Mouse (Mus musculus) erythroid progenitor cell, adult 5-6 weeks (primary cell): ENCODE measurements around the gene Ttl. TPM values are rescaled to one million over a fixed set of nuclear protein-coding genes. Genes with fewer than 3 reads are reported as not detected.
A peak's percentile ranks its signal among the peaks of the same experiment; 100 is the strongest.

Source experiments
- ATAC-seq: replicated peaks from 2 replicates; pipeline ENCODE4 v1.8.0; 2016; ENCODE audit warnings: moderate number of reproducible peaks, mild to moderate bottlenecking, moderate TSS enrichment, inconsistent platforms; ENCODE audit not compliant: poor library complexity, low FRiP score, severe bottlenecking
- total RNA-seq, 2 experiments: library from RNA; stranded (forward) in 1 of 2; stranded (reverse) in 1 of 2; fragments of 150-400 nt in 1 of 2; fragments of 186-747, 209-891 nt in 1 of 2; gene quantifications; 2 replicates each; pipeline versions ENCODE4 v1.2.3 to v1.2.4; 2015 to 2017; ENCODE audit warnings: low replicate concordance in 2 of 2

Ttl gene
- total RNA-seq (2015; ENCODE audit: low replicate concordance) (not detected in 2 replicates), total RNA-seq (2017; ENCODE audit: low replicate concordance) (0.77 and 2.1 TPM in 2 replicates)

DNA sequence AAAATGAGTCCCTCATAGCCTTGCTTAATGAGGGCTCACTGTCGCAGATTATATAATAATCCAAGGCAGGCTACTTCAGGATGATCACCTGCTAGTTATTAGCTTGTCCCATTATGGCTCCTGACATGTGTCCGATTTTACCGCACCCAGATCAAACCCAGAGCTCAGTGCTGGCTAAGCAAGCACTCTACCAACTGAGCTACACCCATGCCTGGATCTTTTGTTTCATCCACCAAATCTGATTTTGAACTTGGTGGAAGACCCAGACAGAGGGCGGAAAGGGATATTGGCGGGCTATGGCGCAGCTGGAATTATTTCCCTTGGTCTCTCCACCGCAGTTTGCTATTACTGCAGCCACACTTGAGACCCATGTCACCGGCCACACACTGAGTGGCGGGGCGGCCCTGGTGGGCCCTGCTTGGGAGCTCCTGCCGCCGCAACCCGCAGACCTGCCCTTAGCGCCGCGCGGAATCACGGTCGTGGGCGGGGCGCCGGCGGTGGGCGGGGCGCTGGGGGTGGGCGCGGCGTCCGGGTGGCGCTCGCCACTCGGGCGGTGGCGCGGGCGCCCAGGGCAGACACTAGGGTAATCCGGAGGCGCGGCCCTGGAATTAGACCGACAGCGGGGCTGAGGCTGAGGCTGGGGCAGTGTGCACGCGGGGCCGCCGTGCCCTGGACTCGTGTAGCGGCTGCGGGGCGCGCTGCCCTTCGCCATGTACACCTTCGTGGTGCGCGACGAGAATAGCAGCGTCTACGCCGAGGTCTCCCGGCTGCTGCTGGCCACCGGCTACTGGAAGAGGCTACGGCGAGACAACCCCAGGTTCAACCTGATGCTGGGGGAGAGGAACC lies at the start of gene Ttl:
TSS of gene Ttl (plus strand) at position 506 of the 846 bp plus-strand sequence.
- ATAC-seq = peak; percentile 78

DNA sequence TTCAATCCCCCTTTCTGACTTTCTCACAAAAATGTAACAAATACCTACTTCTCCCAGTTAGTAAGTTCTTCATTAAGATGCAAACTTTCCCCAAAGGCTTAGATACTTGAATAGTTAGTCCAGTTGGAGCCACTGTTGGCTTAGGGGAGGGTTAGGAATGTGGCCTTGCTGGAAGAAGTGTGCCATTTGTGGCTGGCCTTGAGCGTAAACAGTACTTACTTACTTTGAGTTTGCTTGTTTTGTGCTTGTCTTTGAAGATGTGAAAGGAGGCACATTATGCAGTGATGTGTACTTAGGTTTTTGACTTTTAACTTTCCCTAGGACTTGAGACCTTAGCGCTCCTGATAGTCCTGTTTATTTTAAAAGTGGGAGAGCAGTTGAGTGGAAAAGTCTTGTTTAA lies 45.6 kb upstream of the Ttl start:
- no peak for ATAC-seq

GRCm38 (mm10) chr2:129024820-129025219 lies 40.9 kb upstream of the Ttl start:
- no peak for ATAC-seq

DNA sequence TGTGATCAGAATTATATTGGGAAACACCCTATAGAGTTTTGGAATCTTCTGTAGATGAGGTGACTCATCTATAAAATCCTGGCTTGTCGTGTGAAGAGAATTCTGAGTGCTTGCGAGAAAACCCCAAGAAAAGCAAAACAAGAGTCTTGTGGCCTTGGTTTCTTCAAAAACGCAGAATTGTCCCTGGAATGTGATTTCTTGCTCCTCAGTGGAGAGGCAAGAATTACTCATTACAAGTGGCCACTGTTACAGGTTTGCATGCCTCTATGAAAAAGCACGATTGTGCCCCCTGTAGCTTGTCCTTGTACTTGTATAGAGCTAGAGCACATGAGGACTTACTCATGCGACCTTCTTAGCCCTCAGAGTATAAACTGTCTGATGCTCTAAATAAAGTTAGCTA lies 30.4 kb upstream of the Ttl start:
- ATAC-seq = no peak

DNA sequence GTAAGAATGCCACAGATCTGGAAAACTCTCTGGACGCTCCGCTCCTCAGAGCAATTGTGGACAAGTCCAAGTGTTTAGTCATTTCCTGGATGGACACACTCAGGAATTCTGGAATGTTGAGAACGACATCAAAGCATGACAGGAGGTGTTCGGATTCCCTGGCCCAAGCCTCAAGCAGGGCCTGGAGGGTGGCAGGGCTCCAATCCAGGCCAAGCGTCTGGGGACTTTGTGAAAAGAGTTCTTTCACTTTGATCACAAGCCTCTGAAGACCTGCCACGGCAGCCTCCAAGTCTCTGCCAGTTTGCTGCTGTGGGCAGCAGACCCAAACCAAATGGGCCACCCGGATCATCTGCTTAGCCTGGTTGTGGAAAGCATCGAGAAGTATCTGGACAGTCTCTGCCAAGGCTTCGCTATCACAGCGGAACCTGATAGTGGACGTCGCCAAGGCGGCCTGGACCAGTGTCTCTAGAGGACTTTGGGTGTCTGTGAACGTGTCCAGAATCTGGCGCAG lies 27.3 kb upstream of the Ttl start:
- ATAC-seq = no peak

GRCm38 (mm10) chr2:129038937-129039631 lies 26.7 kb upstream of the Ttl start:
- ATAC-seq = no peak

DNA sequence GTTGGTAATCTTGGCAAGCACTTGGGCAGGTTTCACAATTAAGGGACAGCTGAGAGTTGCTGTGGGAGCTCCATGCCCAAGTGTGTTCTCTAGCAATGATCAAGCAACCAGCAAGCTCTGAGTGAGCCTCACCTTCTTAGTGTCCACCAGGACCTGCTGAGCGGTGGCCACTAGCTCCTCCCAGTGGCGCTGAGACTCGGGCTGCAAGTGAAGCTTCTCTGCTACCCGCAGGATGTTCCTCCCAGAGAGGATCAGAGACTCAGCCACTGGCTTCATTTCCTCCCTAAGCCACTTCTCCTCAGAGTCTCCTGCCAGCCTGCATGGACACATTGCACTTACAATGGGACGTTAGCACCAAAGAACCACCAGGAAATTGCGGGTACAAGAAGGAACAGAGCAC lies 25.2 kb upstream of the Ttl start:
- no peak for ATAC-seq

DNA sequence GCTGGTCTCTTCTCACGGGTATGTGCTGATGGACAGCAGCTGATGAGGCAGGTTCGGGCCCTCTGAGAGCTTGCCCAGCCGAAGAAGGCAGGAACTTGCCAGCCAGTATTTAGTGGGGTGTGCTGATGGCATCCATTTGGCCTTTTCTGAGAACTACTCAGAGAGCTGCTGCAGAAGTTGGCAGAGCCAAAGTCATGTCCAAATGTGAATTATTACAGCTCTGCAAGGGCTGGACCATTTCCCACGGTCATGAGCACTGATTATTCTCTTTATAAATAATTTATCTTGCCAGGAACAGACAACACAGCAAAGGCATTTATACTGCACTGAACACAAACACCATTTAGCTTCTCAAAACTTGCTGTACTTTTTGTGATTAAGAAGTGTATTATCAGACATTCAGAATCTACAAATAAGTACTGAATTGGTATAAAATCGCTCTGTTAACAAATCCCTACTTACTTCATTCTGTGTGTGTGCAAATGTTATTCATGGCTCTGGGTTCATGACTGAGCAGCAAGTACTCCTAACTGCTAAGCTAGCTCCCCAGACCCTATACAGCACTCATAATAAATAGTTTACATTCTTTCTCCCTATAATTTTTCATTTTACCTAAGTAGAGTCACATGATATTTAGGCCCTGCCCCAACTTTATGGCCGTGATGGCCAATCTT lies 19.4 kb upstream of the Ttl start:
- no peak for ATAC-seq

DNA sequence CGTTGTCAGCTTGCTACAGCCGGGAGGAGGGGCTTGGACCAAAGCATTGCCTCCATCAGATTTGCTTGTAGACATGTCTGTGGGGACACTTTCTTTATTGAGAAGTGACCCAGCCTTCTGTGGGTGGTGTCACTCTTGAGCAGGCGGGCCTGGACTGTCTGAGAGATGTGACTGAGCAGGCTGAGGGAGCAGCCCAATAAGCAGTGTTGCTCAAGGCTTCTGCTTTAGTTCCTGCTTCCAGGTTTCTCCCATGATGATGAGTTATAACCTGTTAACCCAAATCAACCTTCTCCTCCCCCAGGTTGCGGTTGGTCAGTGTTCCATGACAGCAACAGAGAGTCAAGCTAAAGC lies 18.9 kb upstream of the Ttl start:
- ATAC-seq = no peak

GRCm38 (mm10) chr2:129047811-129048210 lies 17.9 kb upstream of the Ttl start, which contains the start of gene Vinac1:
Vinac1 (minus strand) TSS chr2:129048172.
- no peak for ATAC-seq

- no peak for ATAC-seq
Observed at GRCm38 (mm10) chr2:129052451-129052983, 13.2 kb upstream of the Ttl start.

DNA sequence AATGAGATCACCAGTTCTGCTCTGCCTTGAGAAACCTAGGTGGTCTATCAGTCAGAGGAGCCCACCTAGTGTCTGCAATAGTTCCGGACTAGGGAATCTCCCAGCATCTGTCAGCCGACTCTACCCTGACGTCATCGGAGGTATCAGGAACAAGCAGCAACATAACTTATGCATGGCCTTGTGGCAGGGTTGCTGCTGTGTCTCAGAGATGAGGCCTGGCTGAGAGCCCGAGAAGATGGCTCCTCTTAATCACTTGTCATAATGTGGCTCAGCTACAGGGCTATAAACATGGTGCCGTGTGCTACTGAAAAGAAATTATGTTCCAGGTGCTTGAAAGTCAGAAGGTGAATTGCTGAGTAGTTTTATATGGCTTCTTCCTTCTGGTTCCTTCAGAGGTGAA lies 10.0 kb upstream of the Ttl start:
- no peak for ATAC-seq

GRCm38 (mm10) chr2:129056597-129056996 lies 9.1 kb upstream of the Ttl start:
- ATAC-seq = no peak

GRCm38 (mm10) chr2:129057256-129057655 lies 8.5 kb upstream of the Ttl start:
- ATAC-seq = no peak

DNA sequence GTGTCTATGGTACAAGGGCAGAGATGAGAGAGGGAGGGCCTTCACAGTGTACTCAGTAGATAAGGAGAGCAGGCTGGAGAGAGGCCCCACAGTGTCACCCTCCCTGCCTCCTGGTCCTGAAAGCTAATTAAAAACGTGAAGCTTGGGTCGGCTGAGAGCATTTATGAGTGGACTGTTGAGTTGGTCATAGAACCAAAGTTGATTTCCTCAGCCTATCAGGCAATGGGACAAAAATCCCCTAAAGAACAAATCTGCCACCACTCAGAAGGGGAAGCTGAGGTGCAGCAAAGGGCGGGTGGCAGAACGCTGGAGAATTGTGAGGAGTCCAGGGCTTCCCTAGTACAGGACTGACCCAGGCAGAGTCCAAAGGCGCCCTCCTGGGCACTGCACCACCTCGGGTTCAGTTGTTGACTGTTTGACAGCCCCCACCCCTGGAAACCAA lies 7.8 kb upstream of the Ttl start:
- no peak for ATAC-seq

- ATAC-seq = no peak
Observed at GRCm38 (mm10) chr2:129061456-129062059, 4.2 kb upstream of the Ttl start.

GRCm38 (mm10) chr2:129066326-129066725 lies 584 bp downstream of the Ttl start:
- 0 out of 2 replicates have a peak, but pooled peaks have one; percentile 21 for ATAC-seq

GRCm38 (mm10) chr2:129070296-129070695 lies 4.6 kb downstream of the Ttl start:
- ATAC-seq = no peak

DNA sequence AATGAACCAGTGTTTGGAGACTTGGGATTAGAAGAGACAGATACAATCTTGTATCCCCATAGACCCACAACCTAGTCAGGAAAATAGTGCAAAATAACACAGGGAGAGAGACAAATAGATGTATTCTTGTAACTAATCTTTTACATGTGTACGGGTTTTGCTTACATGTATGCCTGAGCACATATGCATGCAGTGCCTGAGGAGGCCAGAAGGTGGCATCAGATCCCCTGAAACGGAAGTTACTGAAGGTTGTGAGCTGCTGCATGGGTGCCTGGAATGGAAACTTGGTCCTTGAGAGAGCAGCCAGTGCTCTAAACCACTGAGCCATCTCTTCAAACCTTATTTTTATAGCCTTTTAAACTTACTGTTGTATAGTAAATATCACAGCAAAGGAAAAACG lies 12.6 kb downstream of the Ttl start:
- ATAC-seq = 0 out of 2 replicates have a peak, but pooled peaks have one; percentile 48

- no peak for ATAC-seq
Observed at GRCm38 (mm10) chr2:129079194-129079593, 13.5 kb downstream of the Ttl start.
